Mouse (Mus musculus): ENCODE measurements around the gene Rtn1.
A peak's percentile ranks its signal among the peaks of the same experiment; 100 is the strongest.

Gene Rtn1

DNA sequence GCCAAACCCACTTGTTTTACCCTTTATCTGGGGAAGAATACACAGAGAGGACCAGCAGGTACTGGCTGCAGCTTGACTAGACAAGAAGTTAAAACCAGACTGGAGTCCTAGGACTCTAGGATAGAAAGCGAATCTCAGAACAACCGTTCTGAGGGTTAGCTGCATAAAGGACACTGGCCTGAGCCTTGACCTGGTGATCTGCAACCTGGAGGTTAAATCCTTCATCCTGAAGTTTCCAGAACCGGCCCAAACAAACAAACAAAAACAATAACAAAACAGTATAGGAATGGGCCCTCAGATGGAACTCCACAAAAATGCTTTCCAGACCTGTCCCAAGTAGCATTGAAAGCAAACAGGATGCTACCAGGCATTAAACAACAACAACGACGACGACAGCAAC is at the start of gene Rtn1:
Gene Rtn1 (minus strand): TSS at position 101 of the 400 bp plus-strand sequence.
- DNase-seq = no peak

DNA sequence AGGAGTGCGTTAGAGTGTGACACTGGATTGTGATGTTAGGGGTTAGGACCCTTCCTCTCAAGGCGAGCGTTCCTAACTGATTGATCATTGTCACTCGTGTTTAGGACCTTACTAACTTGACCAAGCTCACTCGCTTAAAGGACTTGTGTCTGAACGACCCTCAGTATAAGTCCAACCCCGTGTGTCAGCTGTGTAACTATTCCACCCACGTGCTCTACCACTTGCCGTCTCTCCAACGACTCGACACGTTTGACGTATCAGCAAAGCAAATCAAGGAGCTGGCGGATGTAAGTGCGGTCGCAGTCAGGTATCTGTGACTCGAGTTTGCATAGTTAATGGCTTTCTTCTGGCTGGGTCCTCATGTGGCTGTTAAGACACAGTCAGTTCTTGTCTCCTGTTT is 45.1 kb upstream of the Rtn1 start:
- no peak for DNase-seq

DNA sequence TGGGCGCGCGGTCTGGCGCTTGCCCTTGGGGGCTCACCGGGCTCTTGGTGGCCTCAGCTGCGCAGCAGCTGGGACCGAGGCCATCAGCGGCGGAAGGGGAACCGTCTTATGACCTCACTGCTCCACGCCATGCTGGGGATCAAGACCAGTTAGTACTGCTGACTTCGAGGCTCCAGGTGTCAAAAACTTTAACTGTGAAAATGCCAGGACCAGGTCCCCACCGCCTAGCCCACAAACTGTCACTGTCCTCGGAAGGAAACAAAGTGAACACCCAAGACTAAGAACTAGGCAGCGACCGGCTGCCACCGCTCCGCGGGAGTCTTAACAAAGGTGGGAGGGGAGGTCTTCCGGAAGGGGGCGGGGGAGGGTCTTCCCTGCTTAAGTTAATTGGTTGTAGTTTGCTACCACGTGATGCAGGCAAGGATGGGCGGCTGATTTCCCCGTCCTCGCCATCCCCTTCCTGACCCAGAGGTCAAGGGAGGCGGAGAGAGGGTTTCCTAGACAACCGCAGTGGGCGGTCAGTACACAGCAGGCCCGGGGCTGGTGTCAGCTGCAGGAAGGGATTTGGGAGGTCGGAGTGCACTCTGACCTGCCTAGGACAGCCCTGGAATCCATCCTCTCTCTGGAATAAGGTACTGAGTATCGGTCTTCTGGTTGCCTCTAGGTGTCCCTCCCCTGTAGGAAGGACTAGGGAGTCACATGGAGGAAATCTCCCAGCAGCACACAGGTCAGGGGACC is 33.2 kb upstream of the Rtn1 start, which contains the start of gene Lrrc9:
Gene Lrrc9 (plus strand): TSS at position 28 of the 738 bp plus-strand sequence.
- DNase-seq = peak; percentile 37

DNA sequence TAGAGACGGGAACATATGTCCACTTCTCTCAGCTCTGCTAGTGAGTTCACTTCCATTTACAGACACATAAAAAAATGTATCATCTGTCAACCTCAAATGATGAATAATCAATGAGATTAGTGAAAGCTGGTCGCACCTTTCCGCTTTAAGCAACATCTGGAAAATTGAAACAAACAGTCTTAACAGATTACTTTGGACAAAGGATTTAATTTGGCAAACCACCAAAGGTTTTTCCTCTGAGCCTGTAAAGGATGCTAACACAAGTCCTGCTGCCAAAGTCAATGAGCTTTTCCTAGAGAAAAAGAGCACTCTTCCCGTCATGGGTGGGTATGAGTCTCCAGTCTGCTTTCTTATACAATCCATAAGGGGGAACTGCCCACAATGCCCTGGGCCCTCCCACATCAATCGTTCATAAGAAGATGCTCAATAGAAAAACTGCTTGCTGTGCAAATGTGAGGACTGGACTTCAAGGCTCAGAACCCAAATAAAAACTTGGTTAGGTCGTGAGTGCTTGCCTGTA is 30.2 kb upstream of the Rtn1 start:
- no peak for DNase-seq

DNA sequence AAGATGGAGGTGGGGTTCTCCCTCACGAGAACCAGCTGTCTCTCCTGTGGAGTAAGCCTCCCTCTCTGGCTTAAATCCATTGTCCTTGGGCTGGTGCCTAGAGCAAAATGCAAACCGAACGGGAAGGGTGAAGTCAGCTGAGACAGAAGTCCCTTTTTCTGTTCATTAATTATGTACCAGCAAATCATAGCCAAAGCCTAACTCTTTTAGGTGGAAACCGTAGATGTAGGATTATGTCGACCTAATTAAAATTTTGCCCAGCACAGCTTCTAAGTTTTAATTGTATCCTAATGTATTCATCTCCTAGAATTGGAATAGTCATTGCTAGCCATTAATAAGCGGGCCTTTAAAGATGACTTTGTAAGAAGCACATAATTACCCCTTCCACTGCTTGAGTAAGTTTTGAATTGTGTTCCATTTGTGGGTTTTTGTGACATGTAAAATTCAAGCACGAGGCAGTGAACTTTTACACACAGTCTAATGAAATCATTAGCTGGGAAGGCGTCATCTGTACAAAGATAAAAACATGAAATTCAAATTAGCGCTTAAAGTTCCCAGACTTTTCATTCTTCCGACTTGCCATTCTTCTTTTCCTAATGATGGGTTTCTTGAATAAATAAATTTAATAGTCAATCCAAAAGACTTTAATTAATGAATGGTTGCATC is 29.0 kb upstream of the Rtn1 start:
- no peak for DNase-seq

DNA sequence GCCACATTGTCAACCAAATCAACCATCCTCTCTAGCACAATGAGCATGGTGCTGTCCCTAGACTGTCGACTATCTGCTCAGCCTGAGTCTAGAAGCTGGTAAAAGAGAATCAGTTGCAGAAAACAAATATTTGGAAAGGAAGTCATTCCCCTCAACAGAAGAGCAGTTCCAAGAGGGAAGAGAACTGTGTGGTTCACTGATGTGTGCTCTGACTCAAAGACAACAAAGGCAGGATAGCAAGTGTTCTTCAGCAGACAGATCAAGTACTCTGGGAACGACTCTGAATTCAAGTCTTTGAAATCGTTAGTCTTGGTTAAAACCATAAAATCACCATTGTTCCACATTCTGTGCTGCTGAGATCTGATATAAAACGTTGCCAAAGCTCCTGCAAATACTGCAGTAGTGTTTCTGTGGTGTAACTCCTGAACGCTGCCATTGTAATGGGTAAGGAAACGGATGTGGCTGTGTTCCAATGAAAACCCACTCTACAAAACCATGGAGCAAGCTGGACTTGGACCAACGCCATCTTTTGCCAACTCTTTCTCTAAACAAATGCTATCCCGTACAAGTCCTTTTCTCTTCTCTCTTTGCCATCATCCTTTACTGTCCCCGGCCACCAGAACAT is 24.5 kb upstream of the Rtn1 start:
- DNase-seq = peak; percentile 59

DNA sequence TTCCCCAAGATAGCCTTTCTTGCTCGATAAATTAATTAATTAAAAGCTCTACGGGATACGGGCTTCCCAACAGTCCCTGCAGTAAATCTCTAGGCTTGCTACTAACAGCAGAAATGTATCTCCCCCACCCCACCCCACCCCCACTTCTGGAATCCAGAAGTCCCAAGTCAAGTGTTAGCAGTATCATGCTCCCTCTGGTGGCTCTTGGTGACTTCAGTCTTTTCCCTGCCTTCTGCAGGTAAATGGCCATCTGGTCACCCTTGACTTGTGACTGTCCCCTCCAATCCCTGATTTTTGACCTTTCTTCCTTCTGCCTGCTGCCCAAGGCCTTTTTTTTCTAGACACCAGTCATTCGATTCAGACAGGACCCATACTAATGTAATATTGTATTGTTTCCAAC is 23.4 kb upstream of the Rtn1 start:
- DNase-seq = no peak

DNA sequence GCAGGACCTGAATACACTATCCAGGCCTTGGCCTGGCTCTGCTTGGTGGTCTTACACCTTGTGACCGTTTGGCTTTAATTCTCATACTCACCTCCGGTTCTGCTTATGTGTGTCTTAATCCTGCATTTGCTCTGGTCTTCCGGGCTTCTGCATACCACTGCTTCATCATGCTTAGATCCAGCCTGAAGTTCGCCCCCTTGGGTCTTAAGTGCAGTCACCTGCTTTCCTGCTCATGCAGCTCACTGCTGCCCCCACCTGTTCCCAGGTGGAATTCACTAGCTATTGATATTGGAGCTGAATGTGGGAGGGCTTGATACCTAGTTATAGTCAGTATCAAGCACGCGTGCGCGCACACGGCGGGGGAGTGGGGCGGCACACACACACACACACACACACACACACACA is 18.9 kb upstream of the Rtn1 start:
- DNase-seq = peak; percentile 74

DNA sequence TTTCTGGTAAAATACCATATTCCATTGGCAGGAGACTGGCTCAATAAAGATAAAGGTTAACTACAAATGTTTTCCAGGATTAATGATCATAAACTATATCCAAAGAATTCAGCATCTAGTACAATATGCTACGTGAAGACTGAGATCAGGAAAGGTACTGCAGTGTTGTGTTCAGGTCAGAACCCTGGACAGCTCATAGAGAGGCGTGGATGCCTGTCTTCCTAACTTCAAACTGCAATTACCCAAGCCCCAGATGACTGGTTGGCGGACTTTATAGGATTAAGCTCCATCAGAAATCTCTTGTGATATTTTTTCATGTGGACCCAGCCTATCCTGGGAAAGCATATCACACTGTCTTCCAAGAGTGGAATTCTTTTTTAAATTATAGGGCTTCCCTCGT is 13.8 kb upstream of the Rtn1 start:
- no peak for DNase-seq

DNA sequence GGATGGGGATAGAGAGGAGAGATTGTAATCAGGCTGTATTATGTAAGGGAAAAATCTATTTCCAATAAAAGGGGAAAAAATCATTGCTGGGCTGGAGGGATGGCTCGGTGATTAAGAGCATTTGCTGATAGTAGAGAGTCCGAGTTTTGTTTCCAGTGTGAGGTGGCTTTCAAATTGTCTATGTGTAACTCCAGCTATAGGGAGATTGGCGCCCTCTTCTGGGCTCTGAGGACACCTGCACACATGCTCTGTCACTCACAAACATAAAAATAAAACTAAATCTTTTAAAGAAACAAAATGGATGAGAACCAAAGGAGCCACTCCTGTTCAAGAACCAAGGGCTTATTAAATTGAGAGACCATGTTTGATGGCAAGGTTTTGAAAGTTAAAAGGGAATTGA is 8.9 kb upstream of the Rtn1 start:
- peak; percentile 20 for DNase-seq

DNA sequence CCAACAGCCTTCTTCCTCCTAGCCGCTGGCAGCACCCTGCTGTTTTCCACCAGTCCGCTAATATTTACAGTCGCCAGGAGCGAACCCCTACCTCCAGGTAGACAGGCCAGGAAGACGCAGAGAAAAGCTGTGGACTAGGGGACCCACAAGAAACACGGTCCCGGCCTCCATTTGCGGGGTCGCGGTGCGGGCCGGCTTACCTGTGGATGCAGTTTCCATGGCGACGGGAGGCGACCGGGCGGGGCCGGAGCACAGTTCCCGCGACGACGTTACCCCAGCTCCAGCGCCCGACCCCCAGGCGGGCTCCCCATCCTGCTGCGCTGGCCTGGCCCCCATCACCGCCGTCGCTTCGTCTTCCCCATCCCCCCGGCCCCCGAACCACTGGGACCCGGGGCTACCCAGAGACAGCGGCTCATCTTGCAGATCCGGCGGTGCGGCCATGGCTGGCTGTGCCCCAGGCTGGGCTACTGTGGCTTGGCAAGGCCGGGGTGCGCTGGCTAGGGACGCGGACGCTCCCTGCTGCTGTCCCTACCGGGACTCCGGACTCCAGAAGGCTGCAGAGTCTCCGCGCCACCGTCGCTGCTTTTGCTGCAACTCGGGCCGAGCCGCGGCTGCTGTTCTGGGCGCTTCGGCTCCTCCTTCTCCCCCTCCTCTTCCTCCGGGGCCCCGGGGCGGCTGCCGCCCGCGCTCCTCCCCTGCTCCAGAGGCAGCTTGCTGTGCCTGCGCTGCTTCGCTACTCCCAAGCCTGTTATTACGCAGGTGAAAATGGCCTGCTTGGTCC is 553 bp downstream of the Rtn1 start:
- peak; percentile 46 for DNase-seq

DNA sequence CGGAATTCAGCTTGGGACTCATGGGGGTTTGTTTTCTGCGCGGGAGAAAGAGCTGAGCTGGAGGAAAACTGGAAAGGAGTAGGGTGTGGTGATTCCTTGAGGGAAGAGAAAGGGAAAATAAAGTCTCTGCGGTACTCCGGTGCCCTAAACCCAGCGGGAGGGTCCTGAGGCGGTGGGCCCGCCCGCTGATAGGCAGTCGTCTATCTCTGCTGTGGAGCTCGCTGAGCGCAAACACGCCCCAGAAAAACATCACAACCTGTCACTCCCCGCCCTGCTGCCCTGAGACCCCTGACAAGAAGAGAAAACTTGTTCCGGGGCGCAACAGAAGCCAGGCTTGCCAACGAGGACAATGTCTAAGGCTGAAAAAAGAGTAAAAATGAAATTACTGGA is 1.1 kb downstream of the Rtn1 start:
- no peak for DNase-seq

DNA sequence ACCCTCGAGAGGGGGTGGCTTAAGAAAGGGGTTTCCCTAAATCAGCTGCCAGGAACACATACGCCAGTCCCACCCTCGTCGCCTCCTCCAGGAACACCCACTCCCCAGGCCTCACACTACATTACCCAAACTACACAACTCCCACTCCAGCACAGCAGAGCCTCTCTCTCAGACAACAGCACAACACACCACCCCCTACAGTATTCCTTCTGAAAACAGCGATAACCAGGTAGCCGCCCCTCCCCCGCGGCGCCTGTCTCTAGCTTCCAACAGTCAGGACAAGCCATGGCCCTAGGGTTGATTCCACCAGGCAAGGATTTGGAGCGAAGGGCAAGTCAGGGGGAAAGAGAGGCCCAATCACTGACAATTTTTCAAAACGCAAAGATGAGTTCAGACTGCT is 1.7 kb downstream of the Rtn1 start:
- DNase-seq = no peak

DNA sequence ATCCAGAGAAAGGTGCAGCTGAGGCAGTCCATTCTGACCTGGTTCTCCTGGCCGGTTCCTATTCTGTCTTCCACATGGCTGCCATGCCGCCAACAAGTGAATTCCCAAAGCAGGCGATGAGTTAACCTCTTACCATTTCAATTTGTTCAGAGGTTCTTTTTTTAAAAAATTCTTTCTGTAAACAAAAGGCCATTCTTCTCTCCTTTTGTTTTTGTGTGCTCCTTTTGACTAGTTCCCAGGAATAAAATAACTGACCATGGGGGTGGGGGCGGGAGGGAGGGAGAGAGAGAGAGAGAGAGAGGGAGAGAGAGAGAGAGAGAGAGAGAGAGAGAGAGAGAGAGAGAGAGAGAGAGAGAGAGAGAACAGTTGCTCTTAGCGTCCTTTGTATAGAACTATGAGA is 3.8 kb downstream of the Rtn1 start:
- no peak for DNase-seq

DNA sequence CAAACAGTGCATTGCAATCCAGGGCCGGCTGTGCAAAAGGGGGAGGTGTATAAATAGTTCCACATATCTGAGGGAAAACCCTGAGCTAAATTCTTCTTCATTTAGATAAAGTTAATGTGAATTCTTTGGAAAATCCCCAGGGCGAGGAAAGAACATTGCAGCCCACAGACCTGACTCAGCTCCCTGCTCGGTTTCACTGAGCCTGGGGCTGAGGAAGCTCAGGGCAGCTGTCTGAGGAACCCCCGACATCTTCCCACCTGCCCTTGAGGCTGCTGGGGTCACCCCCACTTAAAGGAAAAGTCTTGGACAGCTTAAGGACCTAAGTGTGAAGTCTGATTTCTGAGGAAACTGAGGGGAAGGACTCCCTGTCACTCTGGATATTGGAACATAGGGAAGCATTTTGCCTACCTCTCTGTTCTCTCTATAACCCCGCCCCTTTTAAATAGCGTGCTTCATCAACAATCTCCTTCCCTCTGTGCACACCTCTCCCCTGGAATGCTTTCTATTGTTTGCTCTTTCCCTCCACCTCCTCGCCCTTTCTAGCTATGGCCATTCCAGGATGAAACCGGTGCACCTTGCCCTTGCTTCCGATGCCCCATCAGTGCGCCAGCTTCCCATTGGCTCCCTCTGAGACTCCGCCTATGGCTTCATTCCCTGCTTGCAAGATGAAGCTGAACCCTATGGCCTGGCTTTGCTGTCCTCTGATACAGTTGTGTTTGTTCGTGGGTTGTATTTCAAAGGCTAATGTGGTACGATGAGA is 15.6 kb downstream of the Rtn1 start:
- no peak for DNase-seq

DNA sequence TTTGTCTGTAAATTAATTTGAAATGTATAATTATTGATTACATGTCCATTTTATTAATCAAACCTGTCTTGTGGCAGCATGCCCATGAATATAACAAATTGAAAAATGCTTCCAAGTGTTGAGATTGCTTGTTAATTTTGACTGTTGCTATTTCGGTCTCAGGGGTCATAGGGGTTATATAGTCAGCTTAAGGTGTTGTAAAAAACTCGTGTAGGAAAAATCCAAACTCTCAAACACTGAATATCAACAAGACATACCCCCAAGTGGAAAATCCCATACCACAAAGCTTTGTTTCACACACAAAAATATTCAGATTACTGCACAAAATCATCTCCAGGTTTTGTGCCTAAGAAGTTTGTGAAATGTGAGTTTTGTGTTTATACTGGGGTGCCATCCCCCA is 18.5 kb downstream of the Rtn1 start:
- DNase-seq = no peak

DNA sequence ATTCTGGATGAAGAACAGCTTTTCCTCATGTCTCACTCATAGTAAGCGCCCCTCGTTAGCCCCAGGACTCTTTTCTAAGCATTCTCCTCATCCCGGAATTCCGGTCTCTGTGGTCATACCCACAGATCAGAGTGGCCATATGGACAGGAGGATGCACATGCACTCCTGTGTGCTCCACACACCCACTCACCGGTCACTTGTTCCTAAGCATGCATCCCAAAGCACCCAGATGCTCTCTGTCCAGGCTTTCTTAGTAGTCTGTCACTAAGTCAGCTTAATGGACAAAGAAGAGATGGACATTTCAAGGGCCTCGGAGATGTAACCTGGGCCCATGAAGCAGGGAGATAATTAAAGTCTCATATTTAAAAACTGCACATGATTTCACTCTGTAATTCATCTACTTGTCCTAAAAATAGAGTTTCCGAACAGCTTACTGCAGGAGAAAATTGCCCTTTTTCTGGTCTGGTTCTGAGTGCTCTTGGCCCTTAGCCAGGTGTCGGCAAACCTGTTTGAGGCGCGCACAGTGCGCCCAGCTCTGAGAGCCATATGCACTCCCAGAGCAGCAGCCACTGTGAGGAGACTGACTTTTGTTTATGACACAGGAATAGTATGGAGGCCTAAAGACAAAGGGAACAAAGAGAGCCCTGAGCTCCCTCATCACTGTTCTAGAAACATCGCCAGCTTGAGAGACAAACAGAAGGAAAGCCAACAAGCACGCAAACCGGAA is 19.3 kb downstream of the Rtn1 start:
- DNase-seq = no peak

DNA sequence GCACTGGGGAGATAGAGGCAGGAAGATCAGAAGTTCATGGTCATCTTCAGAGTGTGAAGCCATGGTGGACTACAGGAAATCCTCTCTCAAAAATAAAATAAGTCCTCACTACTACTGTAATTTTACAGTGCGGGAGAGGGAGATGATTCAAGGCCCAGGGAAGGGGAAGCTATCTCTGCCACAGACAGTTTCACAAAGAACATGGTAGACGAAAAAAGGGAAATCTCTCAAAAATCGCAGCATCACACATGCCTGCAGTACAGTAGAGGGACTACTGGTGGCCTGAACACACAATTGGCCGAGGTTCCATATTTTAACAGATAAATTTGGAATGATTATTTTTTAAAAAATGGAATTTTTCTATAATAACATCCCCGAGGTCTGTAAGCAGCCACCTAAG is 20.0 kb downstream of the Rtn1 start:
- no peak for DNase-seq

DNA sequence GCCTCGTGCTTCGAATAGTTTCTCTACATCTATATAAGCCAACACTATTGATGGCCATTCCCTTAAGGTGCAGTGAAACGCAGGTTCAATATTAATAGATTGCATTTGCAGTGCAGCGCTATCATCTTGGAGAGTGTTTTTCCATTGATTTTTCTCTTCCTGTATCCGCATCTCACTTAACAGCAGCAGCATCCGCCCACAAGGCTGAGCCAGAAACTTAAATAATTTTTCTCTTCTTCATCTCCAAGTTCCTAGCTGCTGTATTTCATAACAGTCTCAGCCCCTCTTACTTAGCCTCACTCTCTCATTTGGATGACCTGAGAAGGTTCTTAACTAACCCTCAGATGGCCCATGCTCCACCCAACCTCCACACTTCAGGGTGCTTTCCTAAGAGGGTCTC is 20.7 kb downstream of the Rtn1 start:
- DNase-seq = no peak

DNA sequence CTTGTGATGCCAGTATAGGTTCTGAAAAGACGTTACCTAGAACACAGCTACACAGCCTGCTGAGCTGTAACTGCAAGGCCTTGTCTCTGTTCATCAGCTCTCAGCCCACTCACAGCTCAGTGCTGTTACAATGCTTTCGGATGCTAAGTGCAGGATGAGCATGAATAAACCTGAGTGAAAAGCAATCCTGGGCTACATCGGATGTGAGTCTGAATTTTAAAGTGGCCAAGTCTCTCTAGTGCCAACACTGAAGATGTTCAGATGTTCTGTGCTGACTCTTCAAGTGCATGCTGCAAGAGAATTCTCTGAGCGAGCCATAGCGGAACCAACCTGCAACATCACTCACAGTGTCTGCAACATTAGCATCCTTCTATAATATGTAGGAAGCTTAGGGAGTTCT is 32.5 kb downstream of the Rtn1 start:
- no peak for DNase-seq

DNA sequence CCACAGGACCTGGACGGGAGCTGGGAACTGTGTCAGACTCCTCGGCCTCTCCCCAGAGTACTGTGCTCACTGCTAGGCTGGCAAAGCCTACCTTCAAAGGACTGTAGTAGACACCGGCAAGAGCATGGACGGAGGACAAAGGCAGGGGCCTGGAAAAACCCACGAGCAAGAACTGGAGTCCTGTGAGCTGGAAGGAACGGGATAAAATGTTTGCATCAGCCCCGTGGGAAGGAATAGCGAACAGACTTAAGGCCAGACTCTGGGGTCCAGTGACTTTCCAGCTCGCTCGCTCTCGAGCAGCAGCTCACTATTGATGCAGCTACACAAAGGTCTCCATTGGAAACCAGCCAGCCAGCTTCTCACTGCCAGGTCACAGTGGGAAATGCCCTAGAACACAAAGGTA is 34.0 kb downstream of the Rtn1 start:
- DNase-seq = no peak

Measured in lung, postnatal 14 days (tissue).